Mouse (Mus musculus): ENCODE results near the gene Erich3. TPM values are rescaled to one million over a fixed set of nuclear protein-coding genes. Genes with fewer than 3 reads are reported as not detected.
"Not testable (repeated sequence)": the region's sequence is repeated elsewhere in the genome, so short reads cannot be mapped to it uniquely, and the experiment has no call there.

Erich3 gene
- polyA plus RNA-seq (2015; fragmentation: Nextera tagmentation; extraction: Ambion mirVana) = 0.14 and 0.20 TPM in 2 replicates

DNA sequence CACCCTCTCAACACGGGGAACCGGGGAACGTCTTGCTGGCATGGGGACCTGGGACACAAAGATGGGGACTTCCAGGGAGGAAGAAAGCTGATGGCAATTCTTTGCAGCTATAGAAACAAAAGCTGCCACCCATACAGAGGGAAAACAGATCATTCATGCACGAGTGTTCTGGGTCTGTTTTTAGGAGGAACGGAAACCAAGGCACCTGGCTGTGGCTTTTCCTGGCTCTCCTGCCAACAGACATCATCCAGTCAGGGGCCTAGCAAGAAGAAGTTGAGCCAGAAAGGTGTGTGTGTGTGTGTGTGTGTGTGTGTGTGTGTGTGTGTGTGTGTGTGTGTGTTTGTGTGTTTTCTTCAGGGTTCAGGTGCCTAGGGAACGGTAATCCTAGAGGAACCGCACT, at the start of gene Erich3:
TSS of gene Erich3 (plus strand) at position 315 of the 400 bp plus-strand sequence.
- Histone ChIP-seq H3K4me2 (replicated peaks) (peak within 1 kb of the TSS; percentile 65), H3K27me3 (peaks cover 45% of the 10 kb centered on the region), H3K4me3 (peak within 1 kb of the TSS; percentile 37), H3K9ac (no peak within 1 kb of the TSS), H3K9me3 (no peaks in the 10 kb centered on the region), H3K36me3 (no peaks in the 10 kb centered on the region), H3K27ac (no peak within 1 kb of the TSS), H3K4me1 (peaks cover 16% of the 10 kb centered on the region)
- 0 out of 2 replicates have a peak, but pooled peaks have one; percentile 3 for ATAC-seq (ENCODE audit: low FRiP score, low read depth)
- 25% methylated on average over 5 of the region's 7 CpGs for WGBS

DNA sequence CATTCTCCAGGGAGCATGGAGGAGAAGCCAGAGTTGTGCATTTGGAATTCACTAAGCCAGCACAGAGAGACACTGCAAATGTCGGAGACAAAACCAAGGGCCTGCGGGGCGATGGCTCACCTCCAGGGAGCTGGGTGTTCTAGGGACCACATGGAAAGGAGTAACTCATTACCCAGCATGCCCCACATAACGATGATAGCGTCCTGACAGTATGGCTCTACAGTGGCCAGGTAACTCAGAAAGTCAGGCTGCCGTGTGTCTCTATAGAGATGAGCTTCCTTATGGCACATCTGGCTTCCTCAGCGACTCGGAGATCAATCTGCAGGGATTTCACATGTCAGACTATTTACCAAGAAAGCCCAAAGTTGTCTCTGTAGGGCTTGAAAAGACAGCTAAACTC, 48.9 kb upstream of the Erich3 start:
- no peak for ATAC-seq (ENCODE audit: low FRiP score, low read depth)
- Histone ChIP-seq H3K9ac (no peak overlapping the region), H3K4me3 (no peak overlapping the region), H3K4me2 (replicated peaks) (no peak overlapping the region), H3K4me1 (no peaks in the 10 kb centered on the region), H3K27me3 (no peaks in the 10 kb centered on the region), H3K36me3 (peaks cover 40% of the 10 kb centered on the region), H3K9me3 (no peaks in the 10 kb centered on the region), H3K27ac (no peak overlapping the region)
- WGBS = 88% methylated on average over 8 of the region's 8 CpGs

DNA sequence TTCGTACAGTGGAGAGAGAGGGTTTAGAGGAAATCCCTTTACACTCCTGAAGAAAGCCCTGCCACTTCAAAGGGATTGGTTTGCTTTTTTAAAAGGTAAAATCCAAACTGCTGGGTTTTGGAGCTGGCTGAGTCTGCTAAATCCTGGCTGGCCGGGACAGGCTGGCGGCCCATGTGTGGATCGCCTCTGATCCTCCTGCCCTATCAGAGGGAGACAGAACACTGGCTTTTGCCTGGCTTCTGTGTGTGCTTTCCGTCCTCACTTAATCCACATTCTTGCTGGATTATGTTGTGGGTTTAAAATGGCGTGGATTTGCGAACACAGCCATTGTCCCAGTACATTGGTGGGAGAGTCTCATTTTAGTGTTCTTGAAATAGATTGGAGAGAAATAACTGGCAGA, 48.4 kb upstream of the Erich3 start:
- Histone ChIP-seq H3K27ac (no peak overlapping the region), H3K4me2 (replicated peaks) (no peak overlapping the region), H3K27me3 (no peaks in the 10 kb centered on the region), H3K4me3 (no peak overlapping the region), H3K9me3 (no peaks in the 10 kb centered on the region), H3K36me3 (peaks cover 40% of the 10 kb centered on the region), H3K4me1 (no peaks in the 10 kb centered on the region), H3K9ac (no peak overlapping the region)
- 84% methylated on average over 7 of the region's 7 CpGs for WGBS
- ATAC-seq (ENCODE audit: low FRiP score, low read depth) = no peak

DNA sequence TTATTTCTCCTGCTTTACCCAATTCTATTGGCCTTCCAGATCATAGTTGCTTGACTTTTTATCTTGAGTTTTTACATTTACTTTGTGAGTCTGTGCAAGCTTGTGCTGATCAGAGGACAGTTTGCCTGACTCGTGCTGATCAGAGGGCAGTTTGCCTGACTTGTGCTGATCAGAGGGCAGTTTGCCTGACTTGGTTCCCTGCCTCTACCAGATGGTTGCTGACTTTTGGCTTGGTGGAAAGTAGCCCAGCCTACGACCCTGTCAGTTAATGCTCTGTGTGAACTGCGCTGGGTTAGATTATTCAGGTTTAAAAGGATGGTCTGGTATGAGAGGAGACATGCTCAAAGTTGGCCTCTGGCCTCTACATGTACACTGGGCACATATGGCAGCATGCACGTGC, 47.6 kb upstream of the Erich3 start:
- no peak overlapping the region for H3K4me2 ChIP-seq (replicated peaks)
- H3K9ac ChIP-seq = no peak overlapping the region
- H3K27me3 ChIP-seq = no peaks in the 10 kb centered on the region
- no peak overlapping the region for H3K4me3 ChIP-seq
- no peaks in the 10 kb centered on the region for H3K4me1 ChIP-seq
- peaks cover 38% of the 10 kb centered on the region for H3K36me3 ChIP-seq
- no peak for ATAC-seq (ENCODE audit: low FRiP score, low read depth)
- WGBS = 86% methylated on average over 4 of the region's 4 CpGs
- no peak overlapping the region for H3K27ac ChIP-seq
- no peaks in the 10 kb centered on the region for H3K9me3 ChIP-seq

DNA sequence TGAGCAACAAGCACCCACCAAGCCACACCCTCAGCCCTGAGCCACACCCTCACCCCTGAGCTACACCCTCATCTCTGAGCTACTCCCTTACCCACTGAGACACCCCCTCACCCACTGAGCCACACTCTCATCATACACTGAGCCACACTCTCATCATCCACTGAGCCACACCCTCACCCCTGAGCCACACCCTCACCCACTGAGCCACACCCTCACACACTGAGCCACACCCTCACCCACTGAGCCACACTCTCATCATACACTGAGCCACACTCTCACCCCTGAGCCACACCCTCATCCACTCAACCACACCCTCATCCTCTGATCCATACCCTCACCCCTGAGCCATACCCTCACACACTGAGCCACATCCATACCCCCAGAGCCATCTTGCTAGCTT, 35.4 kb upstream of the Erich3 start:
- Histone ChIP-seq H3K4me2 (replicated peaks) (no peak overlapping the region), H3K9ac (no peak overlapping the region), H3K9me3 (no peaks in the 10 kb centered on the region), H3K4me3 (no peak overlapping the region), H3K4me1 (no peaks in the 10 kb centered on the region), H3K27me3 (no peaks in the 10 kb centered on the region), H3K27ac (no peak overlapping the region), H3K36me3 (no peaks in the 10 kb centered on the region)
- peak; percentile 57 for ATAC-seq (ENCODE audit: low FRiP score, low read depth)

DNA sequence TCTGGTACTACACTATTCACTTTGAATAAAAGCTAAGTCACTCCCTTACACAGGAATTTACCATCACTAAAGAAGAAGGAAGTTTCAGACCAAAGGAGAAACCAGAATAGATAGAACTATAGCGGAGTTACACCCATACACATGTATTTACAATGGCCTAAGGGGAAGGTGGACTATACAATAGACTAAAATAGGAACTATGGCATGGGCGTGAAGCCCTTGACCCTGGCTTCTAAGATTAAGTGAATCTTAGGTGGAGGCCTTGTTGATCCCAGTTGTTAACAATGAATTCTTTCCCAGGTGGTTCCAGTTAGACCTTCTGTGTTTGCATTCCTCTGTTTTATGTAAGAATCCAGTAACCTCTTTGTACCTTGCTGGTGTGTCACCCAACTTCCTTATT, 32.4 kb upstream of the Erich3 start:
- H3K4me3 ChIP-seq; ATAC-seq (ENCODE audit: low FRiP score, low read depth): not testable (repeated sequence)
- WGBS = 83% methylated on average over 2 of the region's 2 CpGs

DNA sequence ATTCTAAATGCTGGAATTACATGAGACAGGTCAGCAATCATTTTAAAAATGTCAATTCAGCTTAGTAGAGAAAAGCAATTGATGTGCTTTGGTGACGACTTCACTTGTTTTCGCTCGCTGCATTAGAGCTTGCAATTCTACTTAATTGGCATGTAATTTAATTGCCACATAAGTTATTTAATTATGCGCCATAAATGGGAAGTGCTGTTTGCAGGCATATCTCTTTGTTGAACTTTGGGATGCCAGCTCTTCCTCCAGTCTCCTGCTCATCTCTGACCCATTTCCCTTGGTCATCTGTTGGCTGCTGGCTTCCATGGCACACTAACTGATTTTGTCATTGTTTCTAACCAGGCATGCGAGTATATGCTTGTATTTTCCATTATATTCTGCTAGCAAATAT, 30.6 kb upstream of the Erich3 start:
- Histone ChIP-seq H3K27me3 (no peaks in the 10 kb centered on the region), H3K4me2 (replicated peaks) (no peak overlapping the region), H3K4me3 (no peak overlapping the region), H3K9ac (no peak overlapping the region), H3K4me1 (no peaks in the 10 kb centered on the region), H3K36me3 (no peaks in the 10 kb centered on the region), H3K27ac (no peak overlapping the region), H3K9me3 (no peaks in the 10 kb centered on the region)
- no peak for ATAC-seq (ENCODE audit: low FRiP score, low read depth)
- 77% methylated on average over 5 of the region's 5 CpGs for WGBS

More for the DNA sequence above, 32.4 kb upstream of the Erich3 start:
- not testable (repeated sequence) for H3K27me3 ChIP-seq; H3K4me1 ChIP-seq; H3K9me3 ChIP-seq; H3K4me2 ChIP-seq (replicated peaks); H3K36me3 ChIP-seq; H3K9ac ChIP-seq; H3K27ac ChIP-seq

DNA sequence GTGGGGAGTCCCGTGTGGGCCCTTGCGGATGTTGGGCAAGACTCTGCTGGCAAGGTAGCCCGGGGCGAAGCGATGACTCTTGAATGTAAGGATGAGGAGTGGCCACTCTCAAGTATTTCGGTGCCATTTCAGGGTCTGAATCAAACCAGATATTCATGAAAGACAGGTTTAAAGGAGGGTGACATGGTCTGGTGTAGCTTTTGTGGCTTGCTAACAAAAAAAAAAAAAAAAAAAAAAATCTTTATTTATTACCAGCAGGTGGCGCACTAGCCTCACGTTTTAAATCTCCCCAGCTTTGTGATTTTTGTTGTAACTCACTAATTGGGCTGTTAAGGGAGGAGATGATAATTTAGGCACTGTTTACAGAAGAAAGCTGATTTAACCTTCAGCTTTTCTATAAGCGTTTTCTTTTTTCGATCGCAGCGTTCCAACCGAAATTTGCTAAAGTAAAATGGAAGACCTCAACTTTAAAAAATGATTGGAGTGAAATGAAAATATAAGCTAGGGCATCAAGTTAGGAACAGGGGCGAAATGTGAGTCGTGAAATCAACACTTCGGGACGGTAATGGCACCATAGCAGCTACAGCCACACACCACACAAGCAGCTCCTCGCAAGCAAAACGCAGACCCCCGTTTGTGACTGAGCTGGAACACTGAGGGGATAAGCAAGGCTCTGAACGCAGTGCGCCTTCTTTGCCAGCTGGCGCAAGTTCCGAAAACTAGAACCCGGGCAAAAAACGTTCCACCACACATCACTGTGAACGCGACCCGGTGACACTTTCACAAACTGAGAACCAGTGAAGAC, 16.8 kb upstream of the Erich3 start:
- 48% methylated on average over 29 of the region's 29 CpGs for WGBS
- Histone ChIP-seq H3K4me2 (replicated peaks) (peak overlapping the region; percentile 57), H3K4me3 (peak overlapping the region; percentile 32)

DNA sequence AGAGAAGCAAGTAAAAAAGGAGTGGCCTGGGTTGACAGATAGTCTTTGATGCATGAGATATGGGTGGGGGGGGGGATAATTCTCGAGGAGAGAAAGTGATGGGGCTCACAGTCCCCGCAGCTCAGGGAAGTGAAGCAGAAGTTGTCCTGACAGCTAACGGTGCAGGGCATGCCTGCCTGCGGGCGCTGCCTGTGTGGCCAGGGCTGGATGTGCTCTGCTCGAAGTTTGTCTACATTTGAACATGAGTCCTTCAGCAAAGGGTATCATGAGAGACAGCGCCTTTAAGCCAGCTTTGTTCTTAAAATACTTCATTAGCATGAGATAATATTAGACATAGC, 16.2 kb upstream of the Erich3 start:
- peak overlapping the region; percentile 32 for H3K4me3 ChIP-seq
- no peaks in the 10 kb centered on the region for H3K9me3 ChIP-seq
- no peaks in the 10 kb centered on the region for H3K36me3 ChIP-seq
- no peak overlapping the region for H3K9ac ChIP-seq
- H3K27ac ChIP-seq = no peak overlapping the region
- no peak for ATAC-seq (ENCODE audit: low FRiP score, low read depth)
- H3K4me2 ChIP-seq (replicated peaks) = peak overlapping the region; percentile 57
- WGBS = 53% methylated on average over 7 of the region's 7 CpGs
- H3K27me3 ChIP-seq = peaks cover 47% of the 10 kb centered on the region
- 0 out of 2 replicates have a peak, but pooled peaks cover 3% of the 10 kb centered on the region for H3K4me1 ChIP-seq

More for the DNA sequence above, 16.8 kb upstream of the Erich3 start:
- peaks cover 41% of the 10 kb centered on the region for H3K27me3 ChIP-seq
- H3K36me3 ChIP-seq = no peaks in the 10 kb centered on the region
- no peak overlapping the region for H3K9ac ChIP-seq
- no peaks in the 10 kb centered on the region for H3K9me3 ChIP-seq
- no peak; the same call in 1 of the 2 replicates for ATAC-seq (ENCODE audit: low FRiP score, low read depth)
- H3K27ac ChIP-seq = no peak overlapping the region
- 0 out of 2 replicates have a peak, but pooled peaks cover 3% of the 10 kb centered on the region for H3K4me1 ChIP-seq

DNA sequence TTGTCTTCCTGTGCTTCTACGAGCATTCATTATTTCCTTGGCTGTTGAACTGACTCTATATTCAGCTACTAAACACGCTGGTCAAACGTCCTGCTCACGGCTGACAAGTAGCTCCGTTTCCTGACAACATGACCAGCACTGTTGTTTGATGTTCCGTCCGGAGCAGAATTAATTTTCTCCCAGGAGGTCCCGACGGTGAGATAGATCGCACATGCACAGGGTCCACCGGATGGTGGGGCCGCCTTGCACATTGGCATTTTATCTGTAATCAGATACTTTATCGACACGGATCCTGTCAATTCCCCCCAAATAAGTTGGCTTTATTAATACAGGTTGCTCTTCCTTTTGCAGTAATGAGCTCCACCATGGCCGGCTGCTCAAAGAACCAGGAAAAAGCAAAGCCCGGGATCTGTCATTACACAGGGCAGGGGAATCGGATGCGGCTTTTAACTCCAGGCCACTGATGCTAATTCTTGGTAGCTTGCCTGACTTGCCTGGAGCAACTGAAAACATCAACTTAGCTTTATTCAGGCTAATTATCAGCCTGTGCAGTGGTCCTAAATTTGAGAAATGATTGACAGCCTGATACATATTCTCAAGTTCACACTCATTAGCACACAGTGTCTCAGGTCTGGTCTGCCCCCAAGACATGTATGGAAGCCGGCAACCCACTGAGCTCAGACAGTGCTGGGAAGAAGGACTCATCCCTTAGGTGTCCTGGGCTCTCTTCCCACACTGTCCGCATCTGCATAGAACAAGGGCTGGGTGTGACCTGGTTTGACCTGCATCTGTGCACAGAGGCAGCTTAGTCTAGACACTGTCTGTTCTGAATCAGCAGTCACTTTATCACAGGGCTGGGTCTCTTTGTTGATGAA, 14.0 kb upstream of the Erich3 start:
- Histone ChIP-seq H3K4me1 (0 out of 2 replicates have a peak, but pooled peaks cover 3% of the 10 kb centered on the region), H3K9ac (no peak overlapping the region), H3K9me3 (no peaks in the 10 kb centered on the region), H3K27ac (no peak overlapping the region), H3K27me3 (peaks cover 52% of the 10 kb centered on the region), H3K4me2 (replicated peaks) (no peak overlapping the region), H3K36me3 (no peaks in the 10 kb centered on the region), H3K4me3 (no peak overlapping the region)
- ATAC-seq (ENCODE audit: low FRiP score, low read depth) = no peak
- WGBS = 38% methylated on average over 20 of the region's 20 CpGs

DNA sequence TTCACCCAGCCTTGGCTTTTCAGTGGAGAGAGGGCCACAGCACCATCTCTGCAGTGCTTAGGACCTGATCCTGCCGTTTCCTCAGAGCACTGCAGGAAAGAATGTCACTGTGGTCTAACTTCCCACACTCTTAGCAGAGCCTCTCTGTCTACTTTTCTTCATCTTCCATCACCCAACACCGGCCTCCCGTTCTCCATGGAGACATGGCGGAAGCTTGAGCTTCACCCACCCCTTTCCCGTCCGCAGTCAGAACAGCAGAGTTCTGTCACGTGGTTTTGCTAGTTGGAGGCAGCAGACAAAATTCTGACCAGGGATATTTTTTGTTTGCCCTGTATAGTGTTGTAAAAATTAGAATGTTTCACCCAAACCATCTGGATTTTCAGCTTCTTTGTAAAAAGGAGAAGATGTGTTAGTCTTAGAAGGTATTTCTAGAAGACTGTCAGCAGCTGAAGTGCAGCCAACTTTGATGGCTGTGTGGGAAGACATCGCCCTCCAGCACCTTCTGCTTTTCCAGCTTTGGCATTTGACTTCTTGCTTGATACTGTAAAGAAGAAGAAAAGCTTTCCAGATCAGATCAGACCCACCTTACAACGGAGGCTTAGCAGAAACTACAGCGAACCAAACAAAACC, 12.4 kb upstream of the Erich3 start:
- H3K36me3 ChIP-seq = no peaks in the 10 kb centered on the region
- H3K27ac ChIP-seq = no peak overlapping the region
- H3K27me3 ChIP-seq = peaks cover 58% of the 10 kb centered on the region
- 78% methylated on average over 10 of the region's 10 CpGs for WGBS
- H3K9me3 ChIP-seq = no peaks in the 10 kb centered on the region
- 0 out of 2 replicates have a peak, but pooled peaks cover 3% of the 10 kb centered on the region for H3K4me1 ChIP-seq
- no peak overlapping the region for H3K4me2 ChIP-seq (replicated peaks)
- no peak for ATAC-seq (ENCODE audit: low FRiP score, low read depth)
- H3K9ac ChIP-seq = no peak overlapping the region
- no peak overlapping the region for H3K4me3 ChIP-seq

Measured in limb, embryonic 13.5 days (tissue).